Mouse (Mus musculus): ENCODE data around the gene Dpagt1. TPM values are rescaled to one million over a fixed set of nuclear protein-coding genes. Genes with fewer than 3 reads are reported as not detected.
"Not testable (repeated sequence)": the region's sequence is repeated elsewhere in the genome, so short reads cannot be mapped to it uniquely, and the experiment has no call there.

Dpagt1 gene
- total RNA-seq, 2 experiments from 2014 or later = 10.1 to 35.5 TPM

DNA sequence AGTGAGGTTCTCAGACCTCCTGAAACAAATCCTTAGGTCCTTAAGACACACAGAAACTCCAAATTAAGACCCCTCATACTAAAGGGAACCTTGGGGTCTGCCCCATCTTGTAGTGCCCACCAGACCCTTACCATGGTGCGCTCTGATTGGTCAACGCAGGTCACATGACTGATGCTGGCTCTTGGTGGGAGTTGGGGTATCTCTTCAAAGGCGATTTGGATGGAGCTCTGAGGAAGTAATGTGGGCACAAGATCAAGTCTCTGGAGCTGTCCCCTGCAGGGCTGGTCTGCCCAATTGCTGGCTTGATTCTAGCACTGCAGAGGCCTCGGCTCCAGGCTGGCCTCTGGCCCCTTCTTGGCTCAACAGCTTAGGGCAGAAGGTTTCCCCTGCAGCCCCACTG is 8.4 kb upstream of the Dpagt1 start:
- no peak for ATAC-seq (replicated peaks; ENCODE audit: low FRiP score, low TSS enrichment, poor library complexity, severe bottlenecking)

DNA sequence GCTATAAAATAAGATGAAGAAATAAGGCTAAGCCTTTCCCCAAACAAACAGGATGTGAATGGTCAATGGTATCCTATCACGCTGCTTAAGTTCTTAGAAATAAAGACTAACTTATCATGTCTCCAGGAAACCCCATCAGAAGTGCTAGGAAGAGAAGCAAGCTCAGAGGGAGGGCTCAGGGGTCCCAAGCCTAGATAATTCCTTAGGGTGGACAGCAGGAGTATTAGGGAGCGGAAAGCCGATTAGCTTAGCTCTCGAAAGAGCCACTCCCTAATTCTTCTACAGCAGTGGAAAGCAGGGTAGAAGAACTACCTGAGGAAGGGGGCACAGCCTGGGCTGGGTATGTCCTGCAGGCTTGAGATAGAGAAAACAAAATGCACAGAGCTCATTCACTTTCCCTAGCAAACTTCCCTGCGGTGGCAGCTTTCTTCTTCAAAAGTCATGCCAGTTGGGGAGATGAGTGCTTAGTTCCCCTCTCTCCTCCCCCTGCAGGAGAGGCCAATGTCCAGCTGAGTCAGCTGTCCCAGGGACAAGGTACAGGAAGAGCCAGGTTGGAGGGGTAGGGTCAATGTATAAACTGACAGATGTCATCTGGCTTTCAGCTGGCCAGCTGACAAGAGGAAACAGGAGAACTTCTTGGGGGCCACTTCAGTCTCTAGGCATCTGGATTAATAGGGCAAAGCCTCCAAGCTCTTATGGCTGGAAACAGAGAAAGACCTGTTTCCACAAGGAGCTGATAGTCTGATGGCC is 7.6 kb upstream of the Dpagt1 start:
- ATAC-seq (replicated peaks; ENCODE audit: low FRiP score, low TSS enrichment, poor library complexity, severe bottlenecking) = no peak

DNA sequence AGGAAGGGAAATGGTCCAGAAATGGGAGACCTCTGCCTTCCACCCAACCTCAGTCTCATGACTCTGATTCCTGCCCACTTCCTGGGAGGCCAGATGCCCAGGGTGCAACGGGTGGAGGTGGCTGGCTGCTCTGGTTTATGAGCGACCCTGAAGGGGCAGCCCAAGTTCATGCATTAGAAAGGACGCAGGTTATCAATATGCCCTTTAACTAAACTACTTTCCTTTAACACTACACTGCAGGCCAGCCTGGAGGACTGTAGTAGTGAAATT is 7.1 kb upstream of the Dpagt1 start:
- ATAC-seq (replicated peaks; ENCODE audit: low FRiP score, low TSS enrichment, poor library complexity, severe bottlenecking) = no peak

DNA sequence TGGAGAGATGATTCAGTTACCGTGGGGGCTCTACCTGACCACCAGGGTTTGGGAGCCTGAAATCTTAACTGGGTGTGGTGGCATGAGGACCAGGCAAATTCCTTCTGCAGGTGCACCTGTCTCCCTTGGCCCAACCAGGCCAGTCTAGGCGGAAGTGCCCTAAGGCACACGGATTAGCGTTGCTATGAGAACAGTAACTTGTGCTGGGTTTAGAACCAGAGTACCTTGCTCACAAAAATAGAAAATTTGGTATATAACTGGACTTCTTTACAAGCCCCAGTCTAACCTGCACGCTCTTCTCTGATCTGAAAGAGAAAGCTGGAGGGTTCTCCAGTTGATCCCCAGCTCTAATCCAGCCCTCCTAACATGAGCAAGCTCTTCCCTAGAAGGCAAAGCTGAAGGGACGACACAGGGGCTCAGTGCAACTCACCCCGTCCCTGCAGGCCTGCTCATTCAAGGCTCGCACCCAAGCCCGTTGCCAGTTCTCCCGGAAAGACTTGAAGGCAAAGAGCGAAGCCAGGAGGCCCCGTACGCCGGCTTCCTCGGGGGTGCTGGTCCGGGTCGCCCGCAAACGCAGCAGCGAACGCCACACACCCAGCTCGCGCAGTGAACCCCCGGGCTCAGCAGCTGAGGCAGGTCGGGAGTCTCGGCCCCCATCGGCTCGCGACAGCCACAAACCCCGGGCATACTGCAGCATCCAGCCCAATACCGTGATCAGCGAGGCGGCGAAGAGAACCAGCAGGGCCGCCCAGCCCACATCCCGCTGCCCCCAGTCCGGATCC is 6.5 kb upstream of the Dpagt1 start:
- no peak for ATAC-seq (replicated peaks; ENCODE audit: low FRiP score, low TSS enrichment, poor library complexity, severe bottlenecking)

DNA sequence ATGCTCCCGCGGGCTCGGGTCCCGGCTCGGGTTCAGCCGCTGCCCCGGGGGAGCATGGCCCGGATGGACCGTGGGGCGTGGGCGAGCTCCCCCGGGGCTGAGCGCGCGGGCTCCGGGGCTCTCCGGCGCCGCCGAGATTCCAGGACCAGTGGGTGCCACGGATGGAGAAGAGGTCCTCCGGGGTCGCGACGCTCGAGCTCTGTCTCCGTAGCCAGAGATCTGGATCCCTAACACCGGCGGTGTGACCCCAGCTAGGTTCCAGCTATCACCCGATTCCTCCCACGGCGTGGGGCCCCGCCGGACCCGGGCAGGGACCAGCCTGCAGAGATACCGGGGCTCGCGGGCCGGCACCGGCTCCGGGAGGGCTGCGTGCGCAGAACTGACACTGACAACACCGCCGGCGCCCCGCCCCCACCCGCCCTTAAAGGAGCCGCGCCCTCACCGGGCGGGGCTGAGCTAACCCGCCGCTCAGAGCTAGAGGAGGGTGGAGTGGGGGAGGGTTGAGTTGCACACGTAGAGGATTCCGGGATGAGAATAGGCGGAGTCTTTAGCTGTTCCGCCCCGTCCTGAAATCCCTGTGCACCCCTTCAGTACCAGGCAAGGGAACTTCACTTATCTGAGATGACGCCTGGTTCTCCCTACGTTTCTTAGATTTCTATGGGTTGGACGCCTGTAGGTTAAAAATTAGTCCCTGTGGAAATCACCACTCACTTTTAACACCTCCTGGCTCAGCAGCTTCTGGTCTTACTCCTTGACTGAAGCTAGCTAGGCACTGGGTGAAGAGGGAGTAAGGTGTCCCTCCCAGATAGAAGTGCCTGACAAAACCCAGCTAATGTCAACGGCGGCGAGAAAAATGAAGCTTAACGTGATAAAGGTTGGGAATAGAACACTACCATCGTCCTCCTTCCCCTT is 5.7 kb upstream of the Dpagt1 start, which contains the start of gene C2cd2l:
Gene C2cd2l, minus strand, starts transcription at position 399 of the 912 bp plus-strand sequence.
- ATAC-seq (replicated peaks; ENCODE audit: low FRiP score, low TSS enrichment, poor library complexity, severe bottlenecking) = peak; percentile 87

DNA sequence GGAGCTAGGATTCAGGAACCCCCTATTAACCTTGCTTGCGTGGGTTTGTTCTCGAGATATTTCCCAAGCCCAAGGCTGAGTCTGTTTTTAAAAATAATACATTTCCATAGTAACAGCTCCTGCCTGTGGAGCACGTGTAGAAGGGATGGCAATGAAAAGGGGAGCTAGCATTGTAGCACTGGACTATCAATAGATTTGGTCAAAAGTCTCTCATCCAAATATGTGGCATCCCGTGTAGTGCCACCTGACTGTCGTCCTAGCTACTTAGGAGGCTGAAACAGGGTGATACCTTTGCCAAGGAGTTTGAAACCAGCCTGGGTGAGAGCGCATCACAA is 5.1 kb upstream of the Dpagt1 start:
- no peak for ATAC-seq (replicated peaks; ENCODE audit: low FRiP score, low TSS enrichment, poor library complexity, severe bottlenecking)

DNA sequence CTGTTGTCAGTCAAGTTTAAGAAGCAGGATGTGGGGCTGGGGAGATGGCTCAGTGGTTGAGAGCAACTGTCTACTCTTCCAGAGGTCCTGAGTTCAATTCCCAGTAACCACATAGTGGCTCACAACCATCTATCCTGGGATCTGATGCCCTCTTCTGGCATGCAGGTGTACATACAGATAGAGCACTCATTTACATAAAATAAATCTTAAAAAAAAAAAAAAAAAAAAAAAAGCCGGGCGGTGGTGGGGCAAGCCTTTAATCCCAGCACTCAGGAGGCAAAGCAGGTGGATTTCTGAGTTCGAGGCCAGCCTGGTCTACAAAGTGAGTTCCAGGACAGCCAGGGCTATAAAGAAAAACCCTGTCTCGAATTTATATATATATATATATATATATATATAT is 2.2 kb upstream of the Dpagt1 start:
- ATAC-seq (replicated peaks; ENCODE audit: low FRiP score, low TSS enrichment, poor library complexity, severe bottlenecking) = not testable (repeated sequence)

DNA sequence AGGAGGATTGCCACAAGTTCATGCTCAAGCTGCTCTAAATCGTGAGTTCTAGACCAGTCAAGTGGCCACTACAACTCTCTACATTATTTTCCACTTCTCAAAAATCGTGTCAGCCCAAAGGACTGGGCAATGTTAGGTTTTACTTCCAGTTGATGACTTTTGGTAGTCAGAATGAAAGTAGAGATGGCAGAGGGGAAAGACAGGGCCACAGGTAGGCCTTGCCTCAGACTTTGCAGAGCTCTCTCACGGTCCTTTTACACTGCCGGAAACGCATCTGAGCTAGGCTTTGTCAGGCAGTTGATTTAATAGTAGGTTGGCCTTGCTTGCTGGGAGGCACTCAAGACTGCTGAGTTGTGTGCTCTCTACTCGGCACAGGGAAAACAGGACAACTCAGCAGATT is 1.7 kb upstream of the Dpagt1 start:
- no peak for ATAC-seq (replicated peaks; ENCODE audit: low FRiP score, low TSS enrichment, poor library complexity, severe bottlenecking)

DNA sequence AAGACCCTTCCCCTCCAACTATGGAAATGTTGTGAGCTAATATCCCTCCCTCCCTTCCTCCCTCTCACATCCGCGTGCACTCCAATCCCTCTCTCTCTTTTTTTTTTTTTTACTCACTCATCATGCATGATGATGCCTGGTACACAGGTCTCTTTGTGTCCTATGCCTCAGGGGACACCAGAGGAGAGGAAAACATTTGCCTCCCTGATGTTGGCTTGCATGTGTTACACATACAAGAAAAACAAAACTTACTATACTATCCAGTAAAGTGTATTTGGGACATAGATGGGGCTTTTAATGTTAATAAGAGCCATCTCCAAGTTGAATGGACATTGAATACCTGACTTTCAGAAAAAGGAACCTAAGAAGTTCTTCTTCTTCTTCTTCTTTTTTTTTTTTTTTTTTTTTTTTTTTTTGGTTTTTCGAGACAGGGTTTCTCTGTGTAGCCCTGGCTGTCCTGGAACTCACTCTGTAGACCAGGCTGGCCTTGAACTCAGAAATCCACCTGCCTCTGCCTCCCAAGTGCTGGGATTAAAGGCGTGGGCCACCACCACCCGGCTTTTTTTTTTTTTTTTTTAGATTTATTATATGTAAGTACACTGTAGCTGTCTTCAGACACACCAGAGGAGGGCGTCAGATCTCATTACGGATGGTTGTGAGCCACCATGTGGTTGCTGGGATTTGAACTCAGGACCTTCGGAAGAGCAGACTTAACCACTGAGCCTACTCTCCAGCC is 619 bp upstream of the Dpagt1 start:
- not testable (repeated sequence) for ATAC-seq (replicated peaks; ENCODE audit: low FRiP score, low TSS enrichment, poor library complexity, severe bottlenecking)

DNA sequence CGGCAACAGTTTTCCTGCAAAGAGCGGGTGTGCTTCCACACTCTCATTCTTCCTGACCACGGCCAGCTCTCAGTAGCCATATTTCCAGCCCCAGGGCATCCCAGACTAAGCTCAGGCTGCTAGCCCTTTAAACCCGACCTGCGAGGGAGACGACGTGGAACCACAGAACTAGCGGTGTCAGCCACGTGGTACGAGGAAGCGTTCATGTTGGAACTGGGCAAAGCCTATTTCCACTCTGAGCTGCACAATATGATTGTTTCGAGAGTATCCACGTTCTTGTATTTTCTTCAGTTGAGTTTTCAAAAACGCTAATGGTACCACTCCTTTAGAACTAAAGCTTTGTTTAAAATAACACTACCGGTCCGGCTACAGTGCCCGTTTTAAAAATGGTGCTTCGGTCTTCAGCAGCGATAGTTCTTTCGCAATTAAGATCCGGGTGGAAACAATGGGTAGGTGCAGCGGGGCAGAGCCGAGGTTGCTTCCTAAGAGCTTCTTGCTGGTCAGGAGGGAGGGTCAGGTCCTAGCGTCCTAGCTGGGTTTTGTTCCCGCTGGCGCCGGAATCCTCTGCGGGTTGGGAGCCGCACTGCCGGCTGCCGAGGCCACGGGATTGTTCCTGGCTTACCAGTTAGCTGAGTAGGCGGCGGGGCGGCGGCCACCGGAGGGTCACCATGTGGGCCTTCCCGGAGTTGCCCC is 698 bp downstream of the Dpagt1 start:
- ATAC-seq (replicated peaks; ENCODE audit: low FRiP score, low TSS enrichment, poor library complexity, severe bottlenecking) = peak; percentile 95

DNA sequence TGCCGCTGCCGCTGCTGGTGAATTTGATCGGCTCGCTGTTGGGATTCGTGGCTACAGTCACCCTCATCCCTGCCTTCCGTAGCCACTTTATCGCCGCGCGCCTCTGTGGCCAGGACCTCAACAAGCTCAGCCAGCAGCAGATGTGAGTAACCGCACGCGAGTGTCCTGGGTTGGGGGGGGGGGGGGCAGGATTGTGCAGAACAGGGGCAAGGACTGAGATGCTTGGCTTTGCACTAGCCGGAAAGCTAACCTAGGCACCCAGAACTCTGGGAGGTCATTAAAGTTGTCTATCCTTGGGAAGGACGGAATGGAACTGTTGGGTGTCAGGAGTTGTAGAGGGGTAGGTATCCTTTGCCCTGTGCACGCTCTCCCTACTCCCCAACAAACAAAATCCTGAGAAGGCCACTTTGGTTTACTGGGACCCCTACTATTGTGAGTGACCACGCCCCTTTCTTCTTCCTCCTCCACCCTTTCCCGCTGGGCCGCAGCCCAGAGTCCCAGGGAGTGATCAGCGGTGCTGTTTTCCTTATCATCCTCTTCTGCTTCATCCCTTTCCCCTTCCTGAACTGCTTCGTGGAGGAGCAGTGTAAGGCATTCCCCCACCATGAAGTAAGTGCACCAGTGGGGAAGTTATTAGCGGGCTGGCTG is 1.4 kb downstream of the Dpagt1 start:
- peak; percentile 42 for ATAC-seq (replicated peaks; ENCODE audit: low FRiP score, low TSS enrichment, poor library complexity, severe bottlenecking)

DNA sequence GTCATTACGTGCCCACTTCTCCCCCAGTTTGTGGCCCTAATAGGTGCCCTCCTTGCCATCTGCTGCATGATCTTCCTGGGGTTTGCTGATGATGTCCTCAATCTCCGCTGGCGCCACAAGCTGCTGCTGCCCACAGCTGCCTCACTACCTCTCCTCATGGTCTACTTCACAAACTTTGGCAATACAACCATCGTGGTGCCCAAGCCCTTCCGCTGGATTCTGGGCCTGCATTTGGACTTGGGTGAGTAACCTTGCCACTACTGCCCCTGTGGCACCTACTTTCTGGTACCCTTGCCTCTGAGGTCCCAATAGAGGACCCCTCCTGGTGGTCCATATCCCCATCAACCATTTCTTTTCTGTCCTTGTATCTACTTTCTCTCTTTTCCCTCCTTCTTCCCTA is 2.1 kb downstream of the Dpagt1 start:
- ATAC-seq (replicated peaks; ENCODE audit: low FRiP score, low TSS enrichment, poor library complexity, severe bottlenecking) = no peak

DNA sequence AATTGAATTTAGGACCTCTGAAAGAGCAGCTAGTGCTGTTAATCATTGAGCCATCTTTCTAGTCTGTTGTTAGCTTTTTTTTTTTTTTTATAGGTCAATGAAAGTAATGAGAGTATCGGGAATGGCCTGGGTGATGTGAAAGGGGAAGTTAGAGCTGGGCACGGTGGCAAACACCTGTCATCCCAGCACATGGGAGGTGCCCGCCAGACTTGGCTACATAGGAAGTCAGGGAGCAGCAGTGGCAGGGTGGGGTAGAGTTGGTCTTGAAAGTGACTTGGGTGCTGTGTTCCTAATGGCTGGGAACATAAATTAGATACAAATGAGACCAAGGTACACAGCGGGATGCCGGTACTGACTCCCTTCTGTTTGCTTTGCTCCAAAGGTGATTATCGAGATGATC is 4.9 kb downstream of the Dpagt1 start:
- no peak for ATAC-seq (replicated peaks; ENCODE audit: low FRiP score, low TSS enrichment, poor library complexity, severe bottlenecking)

DNA sequence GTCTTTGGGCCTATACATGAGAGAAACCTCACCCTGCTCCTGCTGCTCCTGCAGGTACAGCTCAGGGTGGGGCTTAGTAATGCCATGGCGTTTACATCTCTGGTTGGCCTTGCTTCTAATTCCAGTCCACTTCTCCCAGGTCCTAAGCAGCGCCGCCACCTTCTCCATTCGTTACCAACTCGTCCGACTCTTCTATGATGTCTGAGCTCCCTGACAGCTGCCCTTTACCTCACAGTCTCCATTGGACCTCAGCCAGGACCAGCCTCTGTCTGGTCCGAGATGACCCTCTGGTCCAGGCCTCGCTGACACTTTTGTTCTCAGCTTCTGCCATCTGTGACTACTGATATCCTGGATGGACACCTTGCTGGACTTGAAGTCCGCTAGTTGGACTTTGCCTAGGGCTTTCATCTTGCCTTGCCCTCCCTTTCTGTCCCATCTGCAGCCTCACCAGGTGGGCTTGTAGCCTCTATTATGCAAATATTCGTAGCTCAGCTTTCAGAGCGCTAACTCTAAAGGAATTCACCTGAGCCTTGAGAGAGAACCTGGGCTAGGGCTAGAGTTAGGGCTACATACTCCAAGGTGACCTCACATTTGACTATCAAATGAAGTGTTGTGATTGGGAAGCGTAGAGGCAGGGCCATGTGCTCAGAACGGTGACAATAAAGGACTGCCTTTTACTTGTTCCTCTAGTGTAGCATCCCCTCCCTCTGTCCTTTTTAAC is 7.3 kb downstream of the Dpagt1 start:
- ATAC-seq (replicated peaks; ENCODE audit: low FRiP score, low TSS enrichment, poor library complexity, severe bottlenecking) = no peak

DNA sequence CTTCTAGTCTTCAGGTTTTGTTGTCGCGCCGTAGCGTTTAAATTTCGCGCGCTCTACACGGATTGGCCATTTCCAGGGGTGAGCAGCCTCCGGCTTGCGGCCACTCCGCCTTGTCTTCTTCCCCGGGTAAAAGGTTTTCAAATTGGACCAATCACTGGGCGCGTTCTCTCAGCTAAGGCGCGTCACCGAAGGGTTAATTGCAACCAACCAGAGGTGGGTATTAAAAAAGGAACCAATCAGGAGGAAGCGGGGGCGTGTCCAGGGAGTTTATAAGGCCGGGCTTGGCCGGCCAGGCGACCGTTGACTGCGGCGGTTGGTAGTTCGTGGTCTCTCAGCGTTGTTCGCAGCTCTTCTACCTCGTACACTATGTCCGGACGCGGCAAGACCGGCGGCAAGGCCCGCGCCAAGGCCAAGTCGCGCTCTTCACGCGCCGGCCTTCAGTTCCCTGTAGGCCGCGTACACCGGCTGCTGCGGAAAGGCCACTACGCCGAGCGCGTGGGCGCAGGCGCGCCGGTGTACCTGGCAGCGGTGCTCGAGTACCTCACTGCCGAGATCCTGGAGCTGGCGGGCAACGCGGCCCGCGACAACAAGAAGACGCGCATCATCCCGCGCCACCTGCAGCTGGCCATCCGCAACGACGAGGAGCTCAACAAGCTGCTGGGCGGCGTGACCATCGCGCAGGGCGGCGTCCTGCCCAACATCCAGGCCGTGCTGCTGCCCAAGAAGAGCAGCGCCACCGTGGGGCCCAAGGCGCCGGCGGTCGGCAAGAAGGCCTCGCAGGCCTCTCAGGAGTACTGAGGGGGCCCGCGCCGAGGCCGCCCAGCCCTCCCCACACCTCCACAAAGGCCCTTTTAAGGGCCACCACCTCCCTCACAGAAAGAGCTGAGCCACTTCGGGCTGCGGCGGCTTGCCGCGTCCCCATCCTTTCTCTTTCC is 8.8 kb downstream of the Dpagt1 start, which contains the start of gene H2afx:
Gene H2afx, plus strand, starts transcription at position 299 of the 935 bp plus-strand sequence.
- peak; percentile 87 for ATAC-seq (replicated peaks; ENCODE audit: low FRiP score, low TSS enrichment, poor library complexity, severe bottlenecking)

DNA sequence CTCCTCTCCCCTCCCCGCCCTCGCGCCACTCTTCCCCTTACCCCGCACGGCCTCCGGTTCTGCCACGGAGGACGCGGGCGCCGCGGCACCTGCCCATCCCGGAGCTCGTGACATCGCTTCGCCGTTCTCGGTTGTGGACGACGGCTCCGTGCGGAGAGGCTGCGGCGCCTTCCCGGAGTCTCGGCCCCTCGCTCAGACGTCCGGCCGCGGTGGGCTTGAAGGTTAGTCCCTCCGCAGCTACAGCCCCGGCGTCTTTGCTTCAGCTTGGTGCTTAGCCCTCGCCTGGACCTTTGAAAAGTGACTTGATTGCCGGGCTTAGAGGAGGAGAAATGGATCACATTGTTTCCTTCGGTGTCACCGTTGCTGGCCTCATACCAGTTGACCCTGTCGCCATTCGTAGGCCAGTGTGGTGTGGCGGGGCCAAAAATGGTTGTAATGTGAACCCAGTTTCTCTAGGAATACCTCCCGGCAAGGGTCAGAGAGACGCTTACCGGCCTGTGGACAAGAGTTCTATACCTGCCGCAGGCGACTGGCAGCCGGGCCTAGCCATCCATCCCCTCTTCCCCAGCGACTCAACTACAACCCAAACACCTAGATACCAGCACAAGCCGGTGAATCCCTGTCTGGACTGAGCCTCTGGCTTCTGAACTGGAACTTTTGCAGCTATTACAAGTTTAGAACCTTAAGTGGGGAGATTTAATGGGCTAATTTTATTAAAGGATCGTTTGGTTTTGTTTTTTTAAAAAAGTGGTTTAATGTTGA is 9.7 kb downstream of the Dpagt1 start:
- no peak for ATAC-seq (replicated peaks; ENCODE audit: low FRiP score, low TSS enrichment, poor library complexity, severe bottlenecking)
